Mouse (Mus musculus) limb, embryonic 10.5 days (tissue): ENCODE results near the gene Smoc2. TPM values are rescaled to one million over a fixed set of nuclear protein-coding genes. Genes with fewer than 3 reads are reported as not detected.

Source experiments
- DNase-seq: peaks from one replicate; pipeline ENCODE4 v3.0.0-alpha.2; 2017; ENCODE audit warnings: low spot score
- H3K27ac ChIP-seq: fragments of 300-500 bp; sonication (generic); 2 replicates; pipeline ENCODE4 v1.5.1; 2016; ENCODE audit warnings: mild to moderate bottlenecking
- H3K27me3 ChIP-seq: fragments of 300-500 bp; sonication (generic); 2 replicates; pipeline ENCODE4 v1.6.1; 2016; ENCODE audit warnings: low read depth, mild to moderate bottlenecking; ENCODE audit not compliant: poor library complexity, severe bottlenecking
- H3K36me3 ChIP-seq: fragments of 300-500 bp; sonication (generic); 2 replicates; pipeline ENCODE4 v1.6.1; 2016; ENCODE audit warnings: mild to moderate bottlenecking, moderate library complexity
- H3K4me1 ChIP-seq: fragments of 300-500 bp; sonication (generic); 2 replicates; pipeline ENCODE4 v1.6.1; 2016
- H3K4me3 ChIP-seq: fragments of 300-500 bp; sonication (generic); 2 replicates; pipeline ENCODE4 v1.5.1; 2016; ENCODE audit warnings: mild to moderate bottlenecking, moderate library complexity
- H3K9me3 ChIP-seq: fragments of 300-500 bp; sonication (generic); replicated peaks from 2 replicates; pipeline ENCODE4 v1.6.1; 2016; ENCODE audit warnings: mild to moderate bottlenecking
- WGBS: fragments of 180-500 bp; shearing (Covaris S2); methylation state at CpG from one replicate; pipeline ENCODE4 v1.1.7; 2016; 5-methylcytosine and 5-hydroxymethylcytosine counted together
- polyA plus RNA-seq: library from polyadenylated mRNA; unstranded; fragments of >200 nt; fragmentation: Nextera tagmentation; extraction: Ambion mirVana; gene quantifications from 2 replicates; pipeline ENCODE4 v1.2.1, GENCODE M21; 2016

Gene Smoc2
- polyA plus RNA-seq, 1 experiment from 2014 or later: 21.8 TPM

DNA sequence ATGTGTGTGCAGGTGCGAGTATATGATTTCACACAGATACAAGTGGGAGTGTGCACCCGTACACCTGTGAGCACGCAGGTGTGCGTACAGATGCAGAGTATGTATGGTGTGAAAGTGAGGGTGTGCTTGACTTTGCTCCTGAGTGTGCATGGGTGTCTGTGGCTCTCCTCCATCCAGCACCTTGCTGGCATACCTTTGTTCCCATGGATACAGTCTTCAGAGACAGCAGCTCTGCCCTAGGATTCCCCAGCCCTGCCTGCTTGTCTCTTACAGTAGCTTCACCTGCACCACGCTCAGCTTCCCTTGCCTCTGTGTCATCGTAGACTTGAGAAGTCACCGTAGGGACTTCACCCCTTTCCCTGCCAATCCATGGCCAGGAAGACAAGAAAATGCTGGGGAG, 51.2 kb downstream of the Smoc2 start:
- Histone ChIP-seq H3K9me3 (no peaks in the 10 kb centered on the region), H3K27me3 (no peaks in the 10 kb centered on the region), H3K27ac (no peak overlapping the region), H3K36me3 (no peaks in the 10 kb centered on the region), H3K4me1 (no peaks in the 10 kb centered on the region), H3K4me3 (no peak overlapping the region)
- DNase-seq: no peak
- WGBS: 89% methylated on average over 7 of the region's 7 CpGs

DNA sequence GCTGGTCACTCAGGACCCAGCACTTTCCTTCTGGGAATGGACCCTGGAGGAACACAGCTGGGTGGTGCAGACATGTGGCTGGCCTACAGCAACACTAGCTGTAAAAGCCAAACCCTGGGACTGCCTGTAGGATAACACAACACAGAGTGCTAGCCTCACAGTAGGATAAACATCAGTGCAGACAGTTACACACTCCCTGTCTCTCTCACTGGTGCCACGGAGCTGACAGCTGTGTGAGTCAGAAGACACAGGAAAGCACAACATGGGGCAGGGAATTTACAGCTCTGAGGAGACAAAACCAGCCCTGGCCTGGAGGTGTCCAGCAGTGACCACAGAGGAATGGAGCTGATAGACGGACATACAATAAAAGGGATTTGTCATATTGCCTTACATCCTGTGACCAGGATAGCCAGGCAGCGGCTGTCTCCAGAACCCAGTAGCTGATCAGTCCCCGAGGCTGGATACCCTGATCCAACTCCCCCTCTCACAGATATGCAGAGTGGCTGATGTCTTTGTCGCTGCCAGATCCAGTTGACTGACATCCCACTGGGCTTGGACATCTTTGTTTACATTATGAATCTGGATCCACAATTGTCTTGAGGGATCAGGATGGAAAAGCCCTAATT, 60.7 kb downstream of the Smoc2 start:
- WGBS: 47% methylated on average over 5 of the region's 5 CpGs
- H3K4me1 ChIP-seq: peaks cover 5% of the 10 kb centered on the region; the same call in 1 of the 2 replicates
- H3K4me3 ChIP-seq: no peak overlapping the region
- DNase-seq: no peak
- no peaks in the 10 kb centered on the region for H3K9me3 ChIP-seq
- H3K27ac ChIP-seq: no peak overlapping the region
- no peaks in the 10 kb centered on the region for H3K36me3 ChIP-seq
- peaks cover 28% of the 10 kb centered on the region; the same call in 1 of the 2 replicates for H3K27me3 ChIP-seq

DNA sequence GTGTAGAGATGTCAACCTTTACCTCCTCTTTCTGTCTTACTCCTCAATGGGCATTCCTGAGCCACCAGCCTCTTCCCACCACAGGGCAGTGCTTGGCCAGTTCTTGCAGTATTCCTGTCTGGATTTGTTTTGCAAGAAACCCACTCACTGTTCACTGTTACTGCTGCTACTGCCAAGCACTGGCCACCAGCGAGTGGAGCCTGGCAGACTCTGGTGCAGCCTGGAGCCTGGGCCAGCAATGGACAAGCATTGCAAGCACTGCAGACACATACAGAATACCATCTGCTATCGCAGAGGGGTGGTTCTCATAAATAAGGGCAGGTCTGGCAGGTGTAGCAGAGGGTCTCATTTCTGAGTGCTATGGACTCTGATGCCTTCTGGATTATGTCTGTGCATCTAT, 61.4 kb downstream of the Smoc2 start:
- no peak overlapping the region for H3K4me3 ChIP-seq
- H3K36me3 ChIP-seq: no peaks in the 10 kb centered on the region
- peaks cover 5% of the 10 kb centered on the region; the same call in 1 of the 2 replicates for H3K4me1 ChIP-seq
- peaks cover 28% of the 10 kb centered on the region; the same call in 1 of the 2 replicates for H3K27me3 ChIP-seq
- WGBS: 78% methylated on average over 2 of the region's 2 CpGs
- H3K27ac ChIP-seq: no peak overlapping the region
- H3K9me3 ChIP-seq: no peaks in the 10 kb centered on the region
- no peak for DNase-seq

DNA sequence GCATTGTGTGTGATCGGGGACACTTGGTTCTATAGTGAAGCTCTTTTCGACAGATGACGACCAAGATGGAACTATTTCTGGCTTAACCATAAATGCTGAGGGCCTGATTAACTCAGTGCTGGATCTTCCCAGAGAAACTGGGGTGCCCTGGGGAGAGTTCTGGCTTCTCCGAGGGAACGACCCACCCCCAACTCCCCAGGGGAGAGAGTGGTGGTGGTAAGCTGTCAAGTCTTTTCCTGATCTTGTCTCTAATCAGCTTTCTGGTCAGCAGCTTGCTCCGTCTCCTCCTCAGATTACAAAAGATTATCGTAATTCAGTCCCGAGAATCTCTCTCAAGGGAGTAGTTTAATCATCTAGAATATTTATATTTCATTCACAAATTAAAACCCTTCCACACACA, 63.2 kb downstream of the Smoc2 start:
- Histone ChIP-seq H3K9me3 (no peaks in the 10 kb centered on the region), H3K4me3 (no peak overlapping the region), H3K36me3 (no peaks in the 10 kb centered on the region), H3K4me1 (peaks cover 5% of the 10 kb centered on the region; the same call in 1 of the 2 replicates), H3K27me3 (peaks cover 28% of the 10 kb centered on the region; the same call in 1 of the 2 replicates), H3K27ac (no peak overlapping the region)
- DNase-seq: no peak
- WGBS: 45% methylated on average over 8 of the region's 8 CpGs

DNA sequence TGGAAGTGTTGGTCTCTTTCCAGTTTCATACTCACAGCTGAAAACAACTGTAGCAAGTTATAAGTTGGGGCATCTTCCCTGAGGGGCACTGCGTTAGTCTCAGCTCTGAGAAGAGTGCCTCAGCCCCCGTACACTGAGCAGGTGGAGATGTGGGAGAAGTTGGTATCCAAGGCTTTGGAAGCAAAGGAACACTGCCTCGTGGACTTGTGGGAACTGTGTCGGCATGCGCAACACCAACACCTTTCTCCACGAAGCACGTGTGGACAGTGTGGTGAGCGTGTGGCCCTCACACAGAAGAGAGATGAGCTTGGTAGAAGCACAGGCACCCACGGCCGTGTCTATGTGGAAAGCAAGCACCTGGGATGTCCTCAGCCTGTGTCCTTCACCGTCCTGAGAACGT, 64.1 kb downstream of the Smoc2 start:
- H3K27ac ChIP-seq: no peak overlapping the region
- H3K4me3 ChIP-seq: no peak overlapping the region
- no peak for DNase-seq
- H3K36me3 ChIP-seq: no peaks in the 10 kb centered on the region
- WGBS: 91% methylated on average over 12 of the region's 12 CpGs
- no peaks in the 10 kb centered on the region for H3K9me3 ChIP-seq
- peaks cover 5% of the 10 kb centered on the region; the same call in 1 of the 2 replicates for H3K4me1 ChIP-seq
- peaks cover 28% of the 10 kb centered on the region; the same call in 1 of the 2 replicates for H3K27me3 ChIP-seq

DNA sequence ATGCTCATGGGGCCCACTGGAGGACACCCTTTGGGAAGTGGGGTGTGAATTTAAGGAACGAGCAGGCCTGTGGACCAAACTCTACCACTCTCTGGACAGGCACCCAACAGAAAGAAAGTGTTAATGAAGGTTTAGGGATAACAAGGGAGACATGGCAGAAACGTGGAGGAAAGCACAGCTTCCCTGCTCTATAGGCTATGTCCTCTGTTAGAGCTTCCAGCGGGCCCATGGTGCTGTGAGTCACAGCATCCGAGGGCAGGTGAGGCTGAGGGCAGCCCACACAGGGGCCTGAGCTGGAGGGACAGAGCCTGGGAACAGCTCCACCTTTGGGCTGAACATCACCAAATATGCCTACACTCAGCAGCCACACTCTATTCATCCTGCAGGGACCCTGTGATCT, 66.2 kb downstream of the Smoc2 start:
- Histone ChIP-seq H3K27ac (no peak overlapping the region), H3K27me3 (peaks cover 28% of the 10 kb centered on the region; the same call in 1 of the 2 replicates)
- 74% methylated on average over 4 of the region's 4 CpGs for WGBS

DNA sequence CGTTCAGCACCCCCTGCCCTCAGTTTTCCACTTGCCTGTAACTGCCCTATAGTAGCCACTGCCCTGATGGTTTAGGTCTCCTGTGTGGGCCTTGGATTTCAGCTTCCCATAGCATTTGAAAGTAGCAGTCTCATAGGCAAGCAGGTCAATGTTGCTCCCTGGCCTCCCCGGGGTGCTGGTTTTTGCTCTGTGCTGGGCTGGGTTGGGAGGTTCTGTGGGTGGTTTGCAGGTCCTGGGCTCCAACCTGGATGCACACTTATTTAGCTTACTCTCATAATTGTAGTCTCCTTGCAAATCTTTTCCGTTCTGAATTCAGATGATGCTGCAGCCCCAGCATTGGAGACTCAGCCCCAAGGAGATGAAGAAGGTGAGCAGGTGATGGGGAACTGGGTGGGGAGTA, 67.6 kb downstream of the Smoc2 start:
- H3K27me3 ChIP-seq: peaks cover 15% of the 10 kb centered on the region; the same call in 1 of the 2 replicates
- H3K9me3 ChIP-seq: no peaks in the 10 kb centered on the region
- WGBS: 87% methylated on average over 3 of the region's 3 CpGs
- H3K4me3 ChIP-seq: no peak overlapping the region
- DNase-seq: no peak
- peaks cover 8% of the 10 kb centered on the region for H3K4me1 ChIP-seq
- H3K36me3 ChIP-seq: no peaks in the 10 kb centered on the region
- no peak overlapping the region for H3K27ac ChIP-seq

More for the DNA sequence above, 66.2 kb downstream of the Smoc2 start:
- H3K4me1 ChIP-seq: peaks cover 8% of the 10 kb centered on the region
- no peak overlapping the region for H3K4me3 ChIP-seq
- no peaks in the 10 kb centered on the region for H3K36me3 ChIP-seq
- H3K9me3 ChIP-seq: no peaks in the 10 kb centered on the region
- DNase-seq: no peak

DNA sequence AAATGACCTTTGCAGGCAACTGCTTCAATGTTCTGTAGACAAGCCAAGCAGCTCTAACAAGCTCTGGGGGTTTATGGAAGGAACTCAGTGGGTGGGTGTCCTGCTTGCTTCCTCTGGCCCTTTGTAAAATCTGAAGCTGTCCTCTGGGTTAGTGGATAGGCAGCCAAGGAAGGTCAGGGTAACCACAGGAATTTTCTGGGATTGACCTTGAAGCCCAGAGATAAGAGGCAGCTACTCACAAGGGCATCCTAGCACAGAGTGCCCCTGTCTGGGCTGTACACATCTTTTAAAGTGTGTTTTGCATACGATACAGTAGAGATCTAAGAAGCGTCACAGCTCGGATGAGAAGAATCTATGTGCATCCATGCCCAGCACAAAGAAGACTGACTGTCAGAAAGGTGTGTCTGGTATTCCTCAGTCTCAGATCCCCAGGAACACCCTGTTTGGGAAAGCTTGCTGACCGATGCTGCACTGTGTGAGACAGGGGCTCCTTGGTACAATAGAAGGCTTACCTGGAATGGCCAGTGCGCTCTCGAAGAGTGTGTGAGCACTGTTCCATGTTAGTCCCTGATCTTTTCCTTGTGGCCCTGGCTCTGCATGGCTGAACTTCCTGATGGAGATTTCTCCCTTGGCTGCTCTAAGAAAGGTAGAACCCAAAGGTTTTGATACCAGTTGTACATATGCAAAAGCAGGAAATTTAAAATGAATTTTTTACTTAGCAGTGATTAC, 69.9 kb downstream of the Smoc2 start:
- WGBS: 89% methylated on average over 6 of the region's 6 CpGs
- Histone ChIP-seq H3K36me3 (no peaks in the 10 kb centered on the region), H3K4me3 (no peak overlapping the region), H3K4me1 (peaks cover 8% of the 10 kb centered on the region), H3K9me3 (no peaks in the 10 kb centered on the region), H3K27ac (0 out of 2 replicates have a peak overlapping the region, but pooled peaks have one; percentile 28), H3K27me3 (0 out of 2 replicates have a peak, but pooled peaks cover 3% of the 10 kb centered on the region)
- DNase-seq: no peak

DNA sequence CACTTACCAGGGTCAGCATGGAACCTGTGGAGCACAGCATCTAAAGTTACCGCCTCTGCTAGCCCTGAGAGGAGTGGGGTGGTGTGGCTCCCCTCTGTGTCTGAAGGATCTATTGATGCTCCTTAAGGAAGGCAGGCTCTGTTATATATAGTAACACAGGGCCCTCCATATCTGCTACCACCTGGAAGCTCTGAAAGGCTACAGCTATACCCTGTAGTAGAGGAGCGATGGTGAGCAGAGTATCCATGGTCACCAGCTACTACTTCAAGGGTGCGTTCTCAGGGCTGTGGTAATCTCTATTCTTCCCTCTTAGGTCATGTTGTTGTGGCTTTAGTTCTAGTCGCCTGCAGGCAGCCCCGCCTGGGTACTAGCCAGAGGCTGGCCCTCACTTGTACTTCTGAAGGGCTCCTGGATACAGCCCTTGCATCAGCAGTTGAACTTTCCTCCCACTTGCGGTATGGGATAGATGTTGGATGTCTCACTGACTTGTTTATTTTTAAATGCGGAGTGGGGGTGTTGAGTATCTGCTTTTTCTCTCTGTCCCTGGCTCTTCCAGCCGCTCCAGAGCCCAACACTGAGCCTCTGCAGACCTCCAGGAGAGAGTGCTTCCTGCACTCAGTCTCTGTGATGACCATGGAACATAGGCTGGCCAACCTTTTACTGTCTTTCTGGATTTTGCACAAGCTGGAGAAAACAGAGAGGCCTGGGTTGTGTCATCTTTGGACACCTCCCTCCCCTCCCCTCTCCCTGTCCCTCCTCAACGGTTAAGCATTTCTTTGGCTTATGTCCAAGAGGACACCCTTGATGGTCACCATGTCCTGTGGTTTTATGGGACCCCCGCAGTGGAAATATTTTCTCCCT, 74.1 kb downstream of the Smoc2 start:
- 73% methylated on average over 10 of the region's 10 CpGs for WGBS
- DNase-seq: no peak
- Histone ChIP-seq H3K4me1 (peaks cover 17% of the 10 kb centered on the region), H3K4me3 (no peak overlapping the region), H3K27ac (no peak overlapping the region), H3K9me3 (no peaks in the 10 kb centered on the region), H3K36me3 (no peaks in the 10 kb centered on the region), H3K27me3 (no peaks in the 10 kb centered on the region)

DNA sequence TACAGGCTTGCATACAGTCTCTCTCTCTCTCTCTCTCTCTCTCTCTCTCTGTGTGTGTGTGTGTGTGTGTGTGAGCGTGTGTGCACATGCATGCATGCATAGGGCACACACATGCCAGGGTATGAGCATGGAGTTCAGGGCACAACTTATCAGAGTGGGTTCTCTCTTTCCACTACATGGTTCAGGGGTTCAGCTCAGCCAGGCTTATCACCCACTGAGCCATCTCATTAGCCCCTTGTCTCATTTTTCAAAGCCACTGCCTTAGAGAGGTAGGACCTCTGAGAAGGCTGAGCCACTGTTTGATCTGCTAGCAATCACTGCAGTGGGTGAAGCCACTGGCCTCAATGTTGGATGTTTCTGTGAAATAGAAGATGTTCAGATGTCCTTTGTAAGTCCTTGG, 82.2 kb downstream of the Smoc2 start:
- no peak overlapping the region for H3K27ac ChIP-seq
- no peaks in the 10 kb centered on the region for H3K36me3 ChIP-seq
- 94% methylated on average over 1 of the region's 1 CpGs for WGBS
- no peaks in the 10 kb centered on the region for H3K9me3 ChIP-seq
- H3K4me1 ChIP-seq: peaks cover 5% of the 10 kb centered on the region; the same call in 1 of the 2 replicates
- DNase-seq: no peak
- H3K4me3 ChIP-seq: no peak overlapping the region
- H3K27me3 ChIP-seq: no peaks in the 10 kb centered on the region

DNA sequence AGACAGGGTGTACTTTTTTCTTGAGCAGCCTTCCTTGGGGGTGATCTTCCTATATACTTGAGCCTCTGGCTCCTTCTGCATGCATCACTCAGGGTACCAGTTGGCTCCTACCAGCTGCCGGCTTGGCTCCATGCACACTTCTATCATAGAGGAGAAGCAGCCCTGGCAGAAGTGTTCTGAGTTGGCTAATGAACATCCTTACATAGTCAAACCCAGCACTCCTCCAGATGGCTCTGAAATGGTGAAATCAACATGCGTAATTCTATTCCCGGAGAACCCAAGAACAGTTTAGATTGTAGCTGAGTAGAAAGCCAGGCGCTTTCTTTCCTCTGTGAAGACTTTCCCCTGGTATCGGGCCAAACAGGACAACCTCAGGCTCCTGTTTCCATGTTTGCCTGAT, 91.2 kb downstream of the Smoc2 start:
- H3K9me3 ChIP-seq: no peaks in the 10 kb centered on the region
- 92% methylated on average over 5 of the region's 5 CpGs for WGBS
- no peak overlapping the region for H3K27ac ChIP-seq
- no peaks in the 10 kb centered on the region for H3K36me3 ChIP-seq
- H3K27me3 ChIP-seq: 0 out of 2 replicates have a peak, but pooled peaks cover 9% of the 10 kb centered on the region
- DNase-seq: no peak
- H3K4me1 ChIP-seq: peaks cover 4% of the 10 kb centered on the region; the same call in 1 of the 2 replicates
- no peak overlapping the region for H3K4me3 ChIP-seq

DNA sequence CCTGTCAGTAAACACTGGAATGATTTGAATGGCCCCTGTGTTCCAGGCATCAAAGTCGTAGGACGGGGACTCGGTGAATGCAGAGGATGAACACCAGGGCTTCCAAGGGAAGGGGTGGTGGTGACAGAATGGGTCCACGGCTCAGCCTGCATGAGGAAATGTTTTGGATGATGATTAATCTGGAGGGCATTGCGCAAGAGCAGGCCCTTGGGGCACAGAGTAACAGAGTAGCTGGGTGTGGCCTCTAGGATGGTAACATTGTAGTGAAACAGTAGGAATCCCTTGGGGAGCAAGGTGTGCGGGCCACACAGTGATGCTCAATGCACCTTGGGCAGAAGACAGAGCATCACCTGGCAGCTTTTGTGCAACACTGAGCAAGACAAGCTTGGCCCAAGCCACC, 92.3 kb downstream of the Smoc2 start:
- H3K27me3 ChIP-seq: 0 out of 2 replicates have a peak, but pooled peaks cover 9% of the 10 kb centered on the region
- no peak for DNase-seq
- WGBS: 63% methylated on average over 6 of the region's 6 CpGs
- no peaks in the 10 kb centered on the region for H3K36me3 ChIP-seq
- peaks cover 4% of the 10 kb centered on the region; the same call in 1 of the 2 replicates for H3K4me1 ChIP-seq
- H3K27ac ChIP-seq: no peak overlapping the region
- H3K4me3 ChIP-seq: no peak overlapping the region
- H3K9me3 ChIP-seq: no peaks in the 10 kb centered on the region
